Mouse (Mus musculus): ENCODE measurements at regions not wholly inside any gene's neighbourhood (a gene's known extent, or its start where the extent isn't known, plus 50 kb on each side); places are given as distances from the start of the nearest gene placed in this dataset.

DNA sequence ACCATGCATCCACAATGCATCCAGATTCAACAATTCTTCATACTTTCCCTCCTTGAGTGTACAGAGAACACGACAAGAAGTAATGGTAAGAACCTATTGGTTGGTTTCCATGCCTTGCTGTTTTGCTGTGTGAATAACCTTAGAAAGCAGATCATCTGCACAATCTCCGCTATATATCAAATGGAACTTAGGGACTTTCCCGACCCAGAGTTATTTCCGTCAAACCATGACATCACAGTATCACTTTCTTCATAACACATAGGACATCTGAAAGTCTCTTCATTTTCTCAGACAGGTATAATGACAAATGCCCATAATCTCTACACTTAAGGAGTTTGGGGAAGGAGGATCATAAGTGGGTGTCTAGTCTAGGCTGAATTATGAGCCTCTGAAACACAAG, 132.3 kb upstream of the Adgrl4 start:
- whole genome bisulfite sequencing = 91% methylated on average over 4 of the region's 4 CpGs

GRCm38 (mm10) chr3:151307975-151308374, 129.7 kb upstream of the Adgrl4 start:
- no peaks in the 10 kb centered on the region for H3K4me1 ChIP-seq (replicated peaks; ENCODE audit: control insufficient read depth, insufficient read depth, low read length)
- ATAC-seq (ENCODE audit: low FRiP score) = no peak

More for the DNA sequence above, 132.3 kb upstream of the Adgrl4 start:
- no peaks in the 10 kb centered on the region for H3K9me3 ChIP-seq (ENCODE audit: control insufficient read depth, low read length)
- ATAC-seq (ENCODE audit: low FRiP score) (no peak), DNase-seq (ENCODE audit: low spot score) (no peak)
- H3K4me2 ChIP-seq (replicated peaks) = no peak overlapping the region
- H3K36me3 ChIP-seq (replicated peaks; ENCODE audit: control insufficient read depth, insufficient read depth) = no peaks in the 10 kb centered on the region
- no peaks in the 10 kb centered on the region for H3K4me1 ChIP-seq (replicated peaks; ENCODE audit: control insufficient read depth, insufficient read depth, low read length)
- no peak overlapping the region for H3K27ac ChIP-seq
- H3K27me3 ChIP-seq (ENCODE audit: control insufficient read depth, insufficient read depth, low read length) = no peaks in the 10 kb centered on the region
- H3K4me3 ChIP-seq (replicated peaks; ENCODE audit: low read length) = no peak overlapping the region
- no peak overlapping the region for H3K9ac ChIP-seq

GRCm38 (mm10) chr3:151323835-151324234, 113.9 kb upstream of the Adgrl4 start:
- no peaks in the 10 kb centered on the region for H3K27me3 ChIP-seq (ENCODE audit: control insufficient read depth, insufficient read depth, low read length)
- no peaks in the 10 kb centered on the region for H3K9me3 ChIP-seq (ENCODE audit: control insufficient read depth, low read length)
- ATAC-seq (ENCODE audit: low FRiP score) (no peak), DNase-seq (ENCODE audit: low spot score) (no peak)
- H3K9ac ChIP-seq = no peak overlapping the region
- no peak overlapping the region for H3K4me2 ChIP-seq (replicated peaks)
- no peaks in the 10 kb centered on the region for H3K4me1 ChIP-seq (replicated peaks; ENCODE audit: control insufficient read depth, insufficient read depth, low read length)
- H3K4me3 ChIP-seq (replicated peaks; ENCODE audit: low read length) = no peak overlapping the region
- 44% methylated on average over 3 of the region's 3 CpGs for WGBS
- H3K27ac ChIP-seq = no peak overlapping the region
- no peaks in the 10 kb centered on the region for H3K36me3 ChIP-seq (replicated peaks; ENCODE audit: control insufficient read depth, insufficient read depth)

More at GRCm38 (mm10) chr3:151307975-151308374, 129.7 kb upstream of the Adgrl4 start:
- Histone ChIP-seq H3K9ac (no peak overlapping the region), H3K27me3 (ENCODE audit: control insufficient read depth, insufficient read depth, low read length) (no peaks in the 10 kb centered on the region), H3K4me3 (replicated peaks; ENCODE audit: low read length) (no peak overlapping the region), H3K27ac (no peak overlapping the region), H3K9me3 (ENCODE audit: control insufficient read depth, low read length) (no peaks in the 10 kb centered on the region), H3K4me2 (replicated peaks) (no peak overlapping the region), H3K36me3 (replicated peaks; ENCODE audit: control insufficient read depth, insufficient read depth) (no peaks in the 10 kb centered on the region)
- DNase-seq (ENCODE audit: low spot score) = no peak
- WGBS = 57% methylated on average over 4 of the region's 4 CpGs

- H3K4me2 ChIP-seq (replicated peaks) = no peak overlapping the region
- DNase-seq (ENCODE audit: low spot score) (no peak), ATAC-seq (ENCODE audit: low FRiP score) (no peak)
- no peak overlapping the region for H3K27ac ChIP-seq
- WGBS = 88% methylated on average over 4 of the region's 4 CpGs
- H3K9me3 ChIP-seq (ENCODE audit: control insufficient read depth, low read length) = no peaks in the 10 kb centered on the region
- H3K27me3 ChIP-seq (ENCODE audit: control insufficient read depth, insufficient read depth, low read length) = no peaks in the 10 kb centered on the region
- no peak overlapping the region for H3K4me3 ChIP-seq (replicated peaks; ENCODE audit: low read length)
- H3K36me3 ChIP-seq (replicated peaks; ENCODE audit: control insufficient read depth, insufficient read depth) = no peaks in the 10 kb centered on the region
- H3K4me1 ChIP-seq (replicated peaks; ENCODE audit: control insufficient read depth, insufficient read depth, low read length) = peaks cover 13% of the 10 kb centered on the region; the same call in 1 of the 2 replicates
- no peak overlapping the region for H3K9ac ChIP-seq
Measured at GRCm38 (mm10) chr3:151329801-151330200, 107.9 kb upstream of the Adgrl4 start.

- no peak for ATAC-seq (ENCODE audit: low FRiP score)
- 81% methylated on average over 2 of the region's 2 CpGs for WGBS
Measured at GRCm38 (mm10) chr3:151331906-151332305, 105.8 kb upstream of the Adgrl4 start.

DNA sequence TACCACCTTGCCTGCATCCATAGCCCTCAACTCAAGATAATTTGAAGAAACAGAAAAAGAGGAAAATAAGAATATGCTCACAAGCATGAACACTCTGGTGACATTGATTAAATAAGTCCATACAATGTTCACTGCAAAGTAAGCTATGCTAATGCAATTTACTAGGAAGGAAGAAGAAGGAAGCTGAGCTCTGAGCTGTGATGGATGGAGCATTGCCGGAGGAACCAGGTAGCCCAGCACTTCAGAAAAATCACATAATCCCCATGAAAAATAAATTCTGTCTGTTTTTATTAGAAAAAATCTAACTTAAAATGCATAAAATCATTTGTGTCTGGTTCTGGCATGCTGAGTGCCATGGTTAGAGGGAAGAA, 105.4 kb upstream of the Adgrl4 start:
- ATAC-seq (ENCODE audit: low FRiP score) (no peak), DNase-seq (ENCODE audit: low spot score) (no peak)
- Histone ChIP-seq H3K9ac (no peak overlapping the region), H3K4me1 (replicated peaks; ENCODE audit: control insufficient read depth, insufficient read depth, low read length) (peaks cover 13% of the 10 kb centered on the region; the same call in 1 of the 2 replicates), H3K27me3 (ENCODE audit: control insufficient read depth, insufficient read depth, low read length) (no peaks in the 10 kb centered on the region), H3K4me3 (replicated peaks; ENCODE audit: low read length) (no peak overlapping the region), H3K36me3 (replicated peaks; ENCODE audit: control insufficient read depth, insufficient read depth) (no peaks in the 10 kb centered on the region), H3K27ac (no peak overlapping the region), H3K9me3 (ENCODE audit: control insufficient read depth, low read length) (no peaks in the 10 kb centered on the region), H3K4me2 (replicated peaks) (no peak overlapping the region)
- WGBS = 65% methylated on average over 1 of the region's 1 CpGs

More at GRCm38 (mm10) chr3:151331906-151332305, 105.8 kb upstream of the Adgrl4 start:
- no peak overlapping the region for H3K27ac ChIP-seq
- H3K4me3 ChIP-seq (replicated peaks; ENCODE audit: low read length) = no peak overlapping the region
- peaks cover 13% of the 10 kb centered on the region; the same call in 1 of the 2 replicates for H3K4me1 ChIP-seq (replicated peaks; ENCODE audit: control insufficient read depth, insufficient read depth, low read length)
- DNase-seq (ENCODE audit: low spot score) = no peak
- no peaks in the 10 kb centered on the region for H3K36me3 ChIP-seq (replicated peaks; ENCODE audit: control insufficient read depth, insufficient read depth)
- H3K4me2 ChIP-seq (replicated peaks) = no peak overlapping the region
- H3K9me3 ChIP-seq (ENCODE audit: control insufficient read depth, low read length) = no peaks in the 10 kb centered on the region
- no peak overlapping the region for H3K9ac ChIP-seq
- no peaks in the 10 kb centered on the region for H3K27me3 ChIP-seq (ENCODE audit: control insufficient read depth, insufficient read depth, low read length)

- Histone ChIP-seq H3K9me3 (ENCODE audit: control insufficient read depth, low read length) (no peaks in the 10 kb centered on the region), H3K36me3 (replicated peaks; ENCODE audit: control insufficient read depth, insufficient read depth) (no peaks in the 10 kb centered on the region), H3K9ac (no peak overlapping the region), H3K27me3 (ENCODE audit: control insufficient read depth, insufficient read depth, low read length) (no peaks in the 10 kb centered on the region), H3K4me1 (replicated peaks; ENCODE audit: control insufficient read depth, insufficient read depth, low read length) (peaks cover 13% of the 10 kb centered on the region; the same call in 1 of the 2 replicates), H3K4me3 (replicated peaks; ENCODE audit: low read length) (no peak overlapping the region), H3K4me2 (replicated peaks) (no peak overlapping the region), H3K27ac (no peak overlapping the region)
- 64% methylated on average over 9 of the region's 9 CpGs for WGBS
- ATAC-seq (ENCODE audit: low FRiP score) = 0 out of 2 replicates have a peak, but pooled peaks have one; percentile 40
- no peak for DNase-seq (ENCODE audit: low spot score)
Measured at GRCm38 (mm10) chr3:151332688-151333452, 104.8 kb upstream of the Adgrl4 start.

GRCm38 (mm10) chr3:151333867-151334341, 103.8 kb upstream of the Adgrl4 start:
- H3K4me1 ChIP-seq (replicated peaks; ENCODE audit: control insufficient read depth, insufficient read depth, low read length) = peaks cover 13% of the 10 kb centered on the region; the same call in 1 of the 2 replicates
- H3K9ac ChIP-seq = no peak overlapping the region
- no peaks in the 10 kb centered on the region for H3K36me3 ChIP-seq (replicated peaks; ENCODE audit: control insufficient read depth, insufficient read depth)
- no peak overlapping the region for H3K4me3 ChIP-seq (replicated peaks; ENCODE audit: low read length)
- H3K27ac ChIP-seq = peak overlapping the region; percentile 23; the same call in 1 of the 2 replicates
- ATAC-seq (ENCODE audit: low FRiP score) = peak; percentile 77
- WGBS = 27% methylated on average over 6 of the region's 6 CpGs
- no peaks in the 10 kb centered on the region for H3K27me3 ChIP-seq (ENCODE audit: control insufficient read depth, insufficient read depth, low read length)
- peak; percentile 48 for DNase-seq (ENCODE audit: low spot score)
- H3K9me3 ChIP-seq (ENCODE audit: control insufficient read depth, low read length) = no peaks in the 10 kb centered on the region
- H3K4me2 ChIP-seq (replicated peaks) = peak overlapping the region; percentile 17; the same call in 1 of the 2 replicates

DNA sequence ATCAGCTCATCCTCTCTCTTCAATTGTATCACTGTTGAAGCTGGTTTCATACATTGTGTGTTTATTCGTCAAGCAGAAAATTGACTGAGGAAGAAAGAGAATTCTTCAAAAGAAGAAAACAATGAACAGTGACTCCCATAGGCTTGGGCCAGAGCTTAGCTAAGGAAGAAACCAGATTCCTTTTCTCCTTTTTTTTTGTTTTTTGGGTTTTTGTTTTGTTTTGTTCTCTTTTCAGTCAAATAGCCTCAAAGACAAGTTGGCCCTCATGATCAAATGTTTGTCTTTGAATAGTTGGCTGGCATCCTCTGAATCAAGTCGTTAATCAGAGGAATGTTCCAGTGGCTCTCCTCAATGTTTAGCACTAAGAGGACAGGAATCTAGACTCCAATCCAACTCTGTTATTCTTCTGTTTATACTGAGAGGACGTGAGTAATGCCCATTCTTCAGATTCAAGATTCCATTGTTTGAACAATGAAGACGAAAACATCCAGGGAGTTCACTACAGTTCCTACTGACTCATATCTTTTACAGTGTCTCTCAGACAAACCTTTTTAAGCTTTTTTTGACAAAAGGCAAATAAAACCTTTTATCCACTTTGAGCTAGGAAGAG, 86.1 kb upstream of the Adgrl4 start:
- no peaks in the 10 kb centered on the region for H3K9me3 ChIP-seq (ENCODE audit: control insufficient read depth, low read length)
- no peaks in the 10 kb centered on the region for H3K4me1 ChIP-seq (replicated peaks; ENCODE audit: control insufficient read depth, insufficient read depth, low read length)
- no peak overlapping the region for H3K4me2 ChIP-seq (replicated peaks)
- no peak overlapping the region for H3K9ac ChIP-seq
- no peaks in the 10 kb centered on the region for H3K36me3 ChIP-seq (replicated peaks; ENCODE audit: control insufficient read depth, insufficient read depth)
- WGBS = 46% methylated on average over 4 of the region's 4 CpGs
- no peak for ATAC-seq (ENCODE audit: low FRiP score)
- H3K27ac ChIP-seq = no peak overlapping the region
- DNase-seq (ENCODE audit: low spot score) = no peak
- no peak overlapping the region for H3K4me3 ChIP-seq (replicated peaks; ENCODE audit: low read length)
- no peaks in the 10 kb centered on the region for H3K27me3 ChIP-seq (ENCODE audit: control insufficient read depth, insufficient read depth, low read length)
